Mouse (Mus musculus): ENCODE data around the gene Ddx25. TPM values are rescaled to one million over a fixed set of nuclear protein-coding genes. Genes with fewer than 3 reads are reported as not detected.
A peak's percentile ranks its signal among the peaks of the same experiment; 100 is the strongest.

Ddx25 gene
- total RNA-seq (2021), result under 1 TPM; 0.05 to 0.09 TPM
- long read RNA-seq, experiment 1, result 0 reads
- long read RNA-seq, experiment 2, result 0 reads

- DNase-seq, result peak; percentile 14
Measured at GRCm38 (mm10) chr9:35558257-35559008, at the start of gene Ddx25, which contains the start of gene Pus3. Gene Ddx25 (minus strand): TSS chr9:35558528. Gene Pus3 (plus strand): TSS chr9:35558595.

DNA sequence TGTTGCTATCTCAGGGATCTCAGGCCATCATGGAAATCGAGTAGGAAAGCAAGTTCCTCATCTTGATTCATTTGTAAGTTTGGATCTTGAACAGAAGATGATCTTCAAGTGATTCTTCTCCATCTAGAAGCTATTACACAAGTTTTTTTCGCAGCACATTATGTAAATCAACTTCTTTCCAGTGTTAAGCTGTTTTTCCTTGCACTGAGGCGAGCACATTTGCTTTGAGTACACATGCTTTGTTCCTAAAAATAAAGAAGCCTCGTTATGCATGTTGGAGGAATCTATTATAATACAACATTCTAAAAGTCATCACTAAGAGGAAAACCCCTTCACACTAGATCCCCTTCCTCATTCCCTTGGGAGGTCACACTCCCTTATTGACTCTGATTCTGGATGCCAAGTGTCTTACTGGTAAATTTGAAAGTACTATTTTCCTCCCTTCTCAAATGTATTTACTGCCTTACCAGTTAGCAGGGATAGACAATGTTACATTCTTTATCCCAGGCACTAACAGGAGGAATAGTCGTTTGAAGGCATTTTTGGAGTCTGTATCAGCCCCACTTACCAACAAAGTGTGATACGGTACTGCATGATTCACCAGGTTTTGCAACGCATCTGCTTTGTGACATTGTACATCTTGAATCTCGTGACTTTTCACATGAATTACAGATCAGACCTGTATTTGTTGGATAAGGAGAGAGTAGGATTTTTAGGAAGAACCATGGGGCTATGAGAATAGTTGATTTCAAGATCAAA is 49.5 kb upstream of the Ddx25 start:
- no peak for DNase-seq

DNA sequence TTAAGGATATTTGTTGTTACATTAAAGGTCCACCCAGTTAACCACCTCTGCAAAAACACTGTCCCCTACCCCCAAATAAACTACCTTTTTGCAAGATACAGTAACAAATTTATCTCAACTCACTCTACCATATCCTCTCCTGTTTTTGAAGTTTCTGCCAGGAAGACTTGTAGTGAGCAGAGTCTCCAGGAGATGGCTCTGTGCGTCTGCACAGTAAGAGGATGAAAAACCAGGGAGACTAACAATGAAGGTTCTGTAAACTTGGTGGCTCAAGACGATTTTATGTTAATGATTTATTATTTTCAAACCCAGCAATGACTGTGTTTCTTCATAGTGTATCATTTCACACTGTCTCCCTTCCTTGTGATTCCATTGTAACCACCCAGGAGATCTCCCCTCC is 34.6 kb upstream of the Ddx25 start:
- DNase-seq, result no peak

- no peak for DNase-seq
Measured at GRCm38 (mm10) chr9:35587674-35588073, 29.3 kb upstream of the Ddx25 start.

GRCm38 (mm10) chr9:35574416-35574815 is 16.1 kb upstream of the Ddx25 start:
- DNase-seq, result peak; percentile 8

DNA sequence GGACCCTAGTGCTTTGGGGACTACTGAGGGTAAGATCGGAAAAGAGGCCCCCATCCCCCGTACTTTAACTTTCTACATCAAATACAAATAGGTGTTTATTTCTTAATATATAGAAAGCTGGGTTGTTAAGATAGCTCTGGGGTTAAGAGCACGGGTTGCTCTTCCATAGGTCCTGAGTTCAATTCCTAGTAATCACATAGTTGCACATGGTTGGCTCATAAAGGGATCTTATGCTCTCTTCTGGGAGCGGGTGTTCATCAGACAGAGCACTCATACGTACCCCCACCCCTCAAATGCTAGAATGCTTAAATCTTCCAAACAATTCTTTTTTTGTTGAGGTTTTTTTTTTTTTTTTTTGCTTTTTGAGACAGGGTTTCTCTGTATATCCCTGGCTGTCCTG is 12.3 kb upstream of the Ddx25 start:
- no peak for DNase-seq

DNA sequence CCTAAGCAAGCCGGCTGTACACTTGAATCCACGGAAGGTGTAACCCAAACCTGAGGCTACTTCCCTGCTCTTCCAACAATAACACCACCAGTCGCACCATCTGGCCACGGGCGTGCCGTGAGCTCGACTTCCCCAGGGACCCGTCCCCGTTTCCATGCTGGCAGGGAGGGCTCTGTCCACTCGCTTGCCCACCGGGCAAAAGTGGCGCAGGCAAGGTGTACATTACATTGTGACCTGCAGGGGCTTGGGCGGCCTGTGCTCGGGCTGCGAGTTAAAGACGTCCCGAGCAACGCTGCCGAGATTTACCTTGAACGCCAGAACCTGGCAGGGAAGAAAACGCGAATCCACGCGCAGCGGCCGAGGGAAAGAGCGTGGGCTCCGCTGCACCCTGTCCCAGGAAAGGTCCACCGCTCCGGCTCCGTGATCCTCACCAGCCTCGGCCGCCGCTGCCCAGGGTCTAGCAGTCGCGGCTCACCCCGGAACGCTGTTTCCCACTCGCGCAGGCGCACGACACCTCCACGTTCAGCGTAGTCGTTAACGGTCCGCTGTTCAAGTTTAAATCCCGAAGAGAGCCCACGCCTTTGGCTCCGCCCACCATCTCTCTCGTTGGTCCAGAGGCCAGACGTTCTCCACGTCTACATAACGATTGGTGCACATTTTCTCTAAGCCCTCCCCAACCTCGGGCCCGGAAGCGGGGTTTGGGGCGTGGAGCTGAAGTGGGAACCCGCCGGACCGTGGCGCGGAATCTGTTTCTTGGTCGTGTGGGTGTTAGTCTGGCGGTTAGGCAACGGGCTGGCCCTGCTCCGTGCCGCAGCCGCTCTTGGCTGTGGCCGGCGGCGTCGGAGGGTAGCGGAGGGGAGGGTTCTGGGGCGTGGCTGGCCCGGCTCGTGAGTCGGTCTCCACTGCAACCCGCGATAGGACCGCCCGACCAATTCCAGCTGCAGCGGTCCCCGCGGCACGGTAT is 11.5 kb upstream of the Ddx25 start, which contains the start of the genes Pate2 and Hyls1:
Gene Pate2 (plus strand): TSS at position 714 of the 964 bp plus-strand sequence.
Gene Hyls1 (minus strand): TSS at position 828 of the 964 bp plus-strand sequence.
- peak; percentile 86 for DNase-seq

GRCm38 (mm10) chr9:35567995-35568394 is 9.7 kb upstream of the Ddx25 start:
- no peak for DNase-seq

- DNase-seq, result no peak
Measured at GRCm38 (mm10) chr9:35564536-35565240, 6.4 kb upstream of the Ddx25 start.

DNA sequence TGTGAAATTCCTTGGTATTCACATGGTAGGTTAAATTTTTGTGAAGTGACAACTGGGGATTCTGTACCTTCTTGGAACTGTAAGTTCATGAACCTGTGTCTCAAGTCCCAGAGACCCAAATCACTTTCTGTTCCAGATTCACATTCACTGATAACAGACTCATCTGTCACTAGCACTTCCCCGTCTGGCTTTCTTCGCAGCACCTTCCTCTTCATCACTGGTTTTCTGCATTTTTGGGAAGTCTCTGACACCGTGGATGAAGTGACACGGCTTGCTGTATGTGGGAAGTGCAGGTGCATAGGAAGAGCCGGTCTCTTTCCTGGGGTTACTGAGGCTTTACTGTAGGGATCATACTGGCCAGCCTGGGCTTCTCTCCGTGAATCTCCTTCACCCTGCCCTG is 3.3 kb upstream of the Ddx25 start:
- DNase-seq, result no peak

DNA sequence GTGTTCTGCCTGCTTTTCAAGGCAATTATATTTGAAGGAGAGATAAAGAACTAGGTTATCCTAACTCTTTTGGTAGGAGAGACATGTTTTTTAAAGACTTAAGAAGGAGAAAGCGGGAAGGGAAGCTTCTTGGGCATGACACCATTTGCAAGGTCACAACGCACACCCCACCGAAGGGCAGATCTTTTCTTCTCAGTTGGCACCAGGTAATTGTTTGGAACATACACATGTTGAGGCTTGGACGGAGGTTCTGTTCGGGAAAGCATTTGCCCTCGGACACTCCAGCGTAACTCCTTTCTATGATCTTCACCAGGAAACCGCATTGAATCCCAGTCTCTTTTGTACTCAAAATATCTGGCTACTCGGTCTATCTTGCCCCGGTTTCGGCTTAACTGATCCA is 2.7 kb upstream of the Ddx25 start:
- DNase-seq, result no peak

- DNase-seq, result peak; percentile 70
Measured at GRCm38 (mm10) chr9:35559009-35559890, 922 bp upstream of the Ddx25 start.

GRCm38 (mm10) chr9:35556494-35557102 is 1.7 kb downstream of the Ddx25 start:
- DNase-seq, result no peak

- DNase-seq, result no peak
Measured at GRCm38 (mm10) chr9:35548455-35548854, 9.9 kb downstream of the Ddx25 start.

- DNase-seq, result no peak
Measured at GRCm38 (mm10) chr9:35546745-35547144, 11.6 kb downstream of the Ddx25 start.

DNA sequence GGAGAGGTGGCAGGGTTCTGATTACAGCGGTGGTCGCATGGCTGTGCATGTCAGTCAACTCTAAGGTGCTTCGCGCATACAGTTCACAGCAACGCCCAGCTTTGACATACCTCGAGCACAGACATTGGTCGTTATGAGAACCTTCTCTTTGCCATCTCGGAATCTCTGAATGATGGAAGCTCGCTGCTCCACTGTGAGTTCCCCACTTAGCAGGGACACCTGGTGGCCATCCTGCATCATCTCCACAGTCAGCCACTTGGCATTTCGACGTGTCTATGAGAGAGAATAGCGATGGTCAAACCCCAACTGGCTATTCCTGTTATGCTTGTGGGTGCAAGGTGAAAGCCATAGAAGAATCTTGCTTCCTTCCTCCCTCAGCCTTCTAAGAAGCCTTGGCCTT is 12.6 kb downstream of the Ddx25 start:
- DNase-seq, result no peak

DNA sequence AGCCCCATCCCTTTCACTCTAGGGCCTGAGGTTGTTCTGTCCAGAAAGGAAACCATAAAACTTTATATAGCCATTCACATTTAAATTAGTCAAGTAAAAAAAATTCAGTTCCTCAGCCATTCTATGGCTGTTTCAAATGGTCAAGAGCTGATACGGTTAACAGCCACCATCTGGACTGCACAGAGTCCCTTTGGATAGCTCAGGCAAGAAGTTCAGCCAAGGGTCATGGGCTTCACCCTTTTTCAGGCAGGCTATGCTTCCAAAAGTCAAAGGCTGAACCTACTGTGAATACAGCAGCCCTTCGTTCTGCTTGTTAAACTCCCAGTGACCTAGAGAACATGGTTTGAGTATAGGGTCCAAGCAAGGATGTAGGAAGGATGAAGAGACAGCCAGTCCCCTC is 13.7 kb downstream of the Ddx25 start:
- no peak for DNase-seq

- no peak for DNase-seq
Measured at GRCm38 (mm10) chr9:35543099-35543860, 15.0 kb downstream of the Ddx25 start.

- DNase-seq, result no peak
Measured at GRCm38 (mm10) chr9:35541941-35542340, 16.4 kb downstream of the Ddx25 start.

Data from gastrocnemius, postnatal 10 days (tissue).